Mouse (Mus musculus) erythroblast, adult 5-6 weeks (primary cell): Measurements from ENCODE around the gene Adora2a. TPM values are rescaled to one million over a fixed set of nuclear protein-coding genes. Genes with fewer than 3 reads are reported as not detected.
"Not testable (repeated sequence)": the region's sequence is repeated elsewhere in the genome, so short reads cannot be mapped to it uniquely, and the experiment has no call there.

ENCODE experiments used
- ATAC-seq: replicated peaks from 2 replicates; pipeline ENCODE4 v1.8.0; 2016; ENCODE audit warnings: moderate number of reproducible peaks, mild to moderate bottlenecking, moderate TSS enrichment, inconsistent platforms; ENCODE audit not compliant: poor library complexity, low FRiP score, severe bottlenecking
- total RNA-seq, 2 experiments: library from RNA; stranded (forward) in 1 of 2; stranded (reverse) in 1 of 2; fragments of 150-400 nt in 1 of 2; fragments of 200-764, 138-1000 nt in 1 of 2; gene quantifications; 2 replicates each; pipeline versions ENCODE4 v1.2.3 to v1.2.4; 2015 to 2017; ENCODE audit warnings: low replicate concordance in 2 of 2

Gene Adora2a
- total RNA-seq (2015; ENCODE audit: low replicate concordance) (0.42 TPM in 1 of 2 replicates, not detected in the other), total RNA-seq (2017; ENCODE audit: low replicate concordance) (0.17 TPM in 1 of 2 replicates, not detected in the other)

- ATAC-seq = no peak
Observed at GRCm38 (mm10) chr10:75316872-75316907, at the start of gene Adora2a. Adora2a (plus strand) TSS chr10:75316877.

GRCm38 (mm10) chr10:75273020-75273419 lies 43.7 kb upstream of the Adora2a start:
- ATAC-seq = no peak

- no peak for ATAC-seq
Observed at GRCm38 (mm10) chr10:75276427-75277013, 40.2 kb upstream of the Adora2a start.

- ATAC-seq = no peak
Observed at GRCm38 (mm10) chr10:75277501-75277900, 39.2 kb upstream of the Adora2a start.

GRCm38 (mm10) chr10:75282648-75283047 lies 34.0 kb upstream of the Adora2a start:
- no peak for ATAC-seq

- no peak for ATAC-seq
Observed at GRCm38 (mm10) chr10:75283821-75284220, 32.9 kb upstream of the Adora2a start.

- ATAC-seq = no peak
Observed at GRCm38 (mm10) chr10:75288579-75288978, 28.1 kb upstream of the Adora2a start.

GRCm38 (mm10) chr10:75289392-75289791 lies 27.3 kb upstream of the Adora2a start:
- no peak for ATAC-seq

GRCm38 (mm10) chr10:75290650-75291049 lies 26.0 kb upstream of the Adora2a start:
- no peak for ATAC-seq

GRCm38 (mm10) chr10:75291338-75291737 lies 25.3 kb upstream of the Adora2a start:
- no peak for ATAC-seq

- not testable (repeated sequence) for ATAC-seq
Observed at GRCm38 (mm10) chr10:75292206-75292605, 24.5 kb upstream of the Adora2a start.

GRCm38 (mm10) chr10:75293288-75293687 lies 23.4 kb upstream of the Adora2a start:
- no peak for ATAC-seq

- no peak for ATAC-seq
Observed at GRCm38 (mm10) chr10:75294362-75294761, 22.3 kb upstream of the Adora2a start.

GRCm38 (mm10) chr10:75294926-75295325 lies 21.8 kb upstream of the Adora2a start:
- ATAC-seq = no peak

GRCm38 (mm10) chr10:75298608-75299007 lies 18.1 kb upstream of the Adora2a start:
- no peak for ATAC-seq

- ATAC-seq = peak; percentile 57; the same call in 1 of the 2 replicates
Observed at GRCm38 (mm10) chr10:75299785-75300418, 16.8 kb upstream of the Adora2a start.

GRCm38 (mm10) chr10:75301195-75301806 lies 15.4 kb upstream of the Adora2a start:
- ATAC-seq = no peak

- no peak for ATAC-seq
Observed at GRCm38 (mm10) chr10:75301937-75302336, 14.7 kb upstream of the Adora2a start.

GRCm38 (mm10) chr10:75302536-75302935 lies 14.1 kb upstream of the Adora2a start:
- ATAC-seq = no peak

- ATAC-seq = no peak
Observed at GRCm38 (mm10) chr10:75303324-75304048, 13.2 kb upstream of the Adora2a start.

GRCm38 (mm10) chr10:75304049-75304405 lies 12.7 kb upstream of the Adora2a start:
- no peak for ATAC-seq
